Comparison of ENCODE assay signal across 28 mouse cellular contexts in the genomic region with DNA sequence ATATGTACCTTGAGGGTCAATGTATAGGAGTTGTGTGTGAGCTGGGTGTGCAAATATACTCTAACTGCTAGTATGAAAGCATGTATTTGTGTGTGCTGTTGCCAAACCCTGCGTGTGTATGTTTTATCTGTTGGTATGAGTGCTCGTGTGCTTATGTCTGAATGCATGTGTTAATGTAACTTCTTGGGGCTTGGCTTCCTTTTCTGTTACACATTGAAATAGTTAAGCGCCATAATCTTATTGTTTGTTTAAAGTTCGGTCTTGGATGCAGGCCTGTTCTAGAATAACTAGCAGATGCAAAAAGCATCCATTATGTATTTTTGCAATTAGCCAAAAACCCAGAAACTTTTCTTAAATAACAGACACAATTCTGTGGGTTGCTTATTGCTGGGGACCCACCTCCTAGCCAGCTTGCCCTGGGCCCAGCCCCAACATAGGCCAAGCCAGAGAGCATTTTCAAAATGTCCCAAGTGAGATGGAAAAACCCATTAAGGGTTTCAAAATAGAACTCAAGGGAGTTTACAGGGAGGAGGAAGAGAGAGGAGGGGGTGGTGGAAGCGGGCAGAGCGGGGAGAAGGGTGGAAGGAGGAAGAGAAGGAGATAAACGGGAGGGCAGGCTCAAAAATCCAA. TPM values are rescaled to one million over a fixed set of nuclear protein-coding genes. Genes with fewer than 3 reads are reported as not detected.
A peak's percentile ranks its signal among the peaks of the same experiment; 100 is the strongest.
DNase-seq lines count a peak whose midpoint lies in the region; ATAC-seq and TF ChIP-seq lines count a peak whose summit lies in the region.
"Had no signal": no experiment of that assay in that cellular context is flagged by ENCODE, and none has a peak within 500 bp of the region (broad histone marks: within the 10 kb centered on the region; RNA-seq: fewer than 3 reads in every experiment).

No protein-coding gene starts in this region.

- H3K9ac ChIP-seq in hindbrain, embryonic 15.5 days, result no peak overlapping the region
- no peak overlapping the region for H3K9ac ChIP-seq in hindbrain, embryonic 12.5 days
- H3K9ac ChIP-seq in midbrain, embryonic 12.5 days (replicated peaks), result no peak overlapping the region
- no peak overlapping the region for H3K9ac ChIP-seq in embryonic facial prominence, embryonic 15.5 days
- H3K9ac ChIP-seq: heart, embryonic 15.5 days; limb, embryonic 13.5 days; liver, embryonic 13.5 days; stomach, embryonic 15.5 days had no signal

- no peaks in the 10 kb centered on the region for H3K4me1 ChIP-seq in hindbrain, embryonic 15.5 days (replicated peaks)
- no peaks in the 10 kb centered on the region for H3K4me1 ChIP-seq in hindbrain, embryonic 12.5 days
- H3K4me1 ChIP-seq in midbrain, embryonic 12.5 days, result 0 out of 2 replicates have a peak, but pooled peaks cover 4% of the 10 kb centered on the region
- H3K4me1 ChIP-seq in midbrain, embryonic 10.5 days, result peaks cover 10% of the 10 kb centered on the region
- H3K4me1 ChIP-seq in embryonic facial prominence, embryonic 15.5 days, result peaks cover 17% of the 10 kb centered on the region
- H3K4me1 ChIP-seq: heart, embryonic 15.5 days; liver, embryonic 13.5 days; stomach, embryonic 15.5 days had no signal

- H3K27me3 ChIP-seq in hindbrain, embryonic 15.5 days, result peaks cover 7% of the 10 kb centered on the region; the same call in 1 of the 2 replicates
- H3K27me3 ChIP-seq in hindbrain, embryonic 12.5 days, result peaks cover 15% of the 10 kb centered on the region
- peaks cover 30% of the 10 kb centered on the region for H3K27me3 ChIP-seq in midbrain, embryonic 12.5 days
- H3K27me3 ChIP-seq in midbrain, embryonic 10.5 days (ENCODE audit: low read depth, poor library complexity, severe bottlenecking), result peaks cover 51% of the 10 kb centered on the region
- peaks cover 41% of the 10 kb centered on the region for H3K27me3 ChIP-seq in embryonic facial prominence, embryonic 15.5 days

- peak; percentile 46; the same call in 1 of the 2 replicates for ATAC-seq in hindbrain, embryonic 15.5 days (ENCODE audit: low FRiP score, low read depth)
- ATAC-seq in hindbrain, embryonic 12.5 days (ENCODE audit: low FRiP score), result no peak
- peak; percentile 12; the same call in 1 of the 2 replicates for ATAC-seq in midbrain, embryonic 12.5 days (ENCODE audit: low FRiP score, low read depth)
- peak; percentile 59; the same call in 1 of the 2 replicates for ATAC-seq in embryonic facial prominence, embryonic 15.5 days (ENCODE audit: insufficient number of reproducible peaks, low FRiP score, low TSS enrichment, low read depth)
- ATAC-seq in inflammation-experienced regulatory T-cells, adult 6 months, result no peak

- H3K36me3 ChIP-seq in hindbrain, embryonic 15.5 days, result no peaks in the 10 kb centered on the region
- no peaks in the 10 kb centered on the region for H3K36me3 ChIP-seq in hindbrain, embryonic 12.5 days
- no peaks in the 10 kb centered on the region for H3K36me3 ChIP-seq in midbrain, embryonic 12.5 days
- H3K36me3 ChIP-seq in midbrain, embryonic 10.5 days, result no peaks in the 10 kb centered on the region
- no peaks in the 10 kb centered on the region for H3K36me3 ChIP-seq in embryonic facial prominence, embryonic 15.5 days
- H3K36me3 ChIP-seq: heart, embryonic 15.5 days; limb, embryonic 13.5 days; liver, embryonic 13.5 days; stomach, embryonic 15.5 days had no signal

- DNase-seq in midbrain, embryonic 10.5 days (ENCODE audit: low spot score), result no peak
- DNase-seq in left cerebral cortex, adult 2 months (ENCODE audit: extremely low spot score in 1 of 2, low spot score in 2 of 2), result no peak

- no peak for TF ChIP-seq CTCF in left cerebral cortex, adult 2 months (IDR thresholded peaks at IDR 0.05)

- H3K4me2 ChIP-seq in hindbrain, embryonic 15.5 days, result no peak overlapping the region
- no peak overlapping the region for H3K4me2 ChIP-seq in hindbrain, embryonic 12.5 days (replicated peaks)
- no peak overlapping the region for H3K4me2 ChIP-seq in midbrain, embryonic 12.5 days (replicated peaks)
- H3K4me2 ChIP-seq in embryonic facial prominence, embryonic 15.5 days (replicated peaks), result no peak overlapping the region
- H3K4me2 ChIP-seq: heart, embryonic 15.5 days; limb, embryonic 13.5 days; liver, embryonic 13.5 days; stomach, embryonic 15.5 days had no signal

- no peak overlapping the region for H3K27ac ChIP-seq in hindbrain, embryonic 15.5 days (replicated peaks)
- H3K27ac ChIP-seq in hindbrain, embryonic 12.5 days, result no peak overlapping the region
- H3K27ac ChIP-seq in midbrain, embryonic 12.5 days (replicated peaks), result no peak overlapping the region
- no peak overlapping the region for H3K27ac ChIP-seq in midbrain, embryonic 10.5 days (replicated peaks)
- H3K27ac ChIP-seq in embryonic facial prominence, embryonic 15.5 days (replicated peaks), result peak overlapping the region; percentile 61
- H3K27ac ChIP-seq in left cerebral cortex, adult 2 months, result no peak overlapping the region
- H3K27ac ChIP-seq: heart, adult 2 months; heart, embryonic 15.5 days; limb, embryonic 13.5 days; liver, embryonic 13.5 days; stomach, embryonic 15.5 days had no signal

- intact Hi-C loops in left cerebral cortex, adult 2 months (cut with DNase I), result loop anchor here (1.0 to 5.0 kb wide), 4 partner anchors 31 to 646 kb away; no protein-coding TSS in a partner anchor

- no peaks in the 10 kb centered on the region for H3K9me3 ChIP-seq in hindbrain, embryonic 15.5 days
- no peaks in the 10 kb centered on the region for H3K9me3 ChIP-seq in hindbrain, embryonic 12.5 days (replicated peaks)
- H3K9me3 ChIP-seq in midbrain, embryonic 12.5 days, result no peaks in the 10 kb centered on the region
- H3K9me3 ChIP-seq in midbrain, embryonic 10.5 days (replicated peaks), result no peaks in the 10 kb centered on the region
- H3K9me3 ChIP-seq in embryonic facial prominence, embryonic 15.5 days (replicated peaks), result no peaks in the 10 kb centered on the region
- H3K9me3 ChIP-seq: heart, embryonic 15.5 days; limb, embryonic 13.5 days; liver, embryonic 13.5 days; megakaryocyte, embryonic 14.5 days; stomach, embryonic 15.5 days had no signal

- no peak overlapping the region for H3K4me3 ChIP-seq in hindbrain, embryonic 15.5 days
- H3K4me3 ChIP-seq in hindbrain, embryonic 12.5 days, result no peak overlapping the region
- no peak overlapping the region for H3K4me3 ChIP-seq in midbrain, embryonic 12.5 days
- no peak overlapping the region for H3K4me3 ChIP-seq in midbrain, embryonic 10.5 days
- H3K4me3 ChIP-seq in embryonic facial prominence, embryonic 15.5 days (replicated peaks), result no peak overlapping the region
- no peak overlapping the region for H3K4me3 ChIP-seq in left cerebral cortex, adult 2 months
- H3K4me3 ChIP-seq: heart, adult 2 months; heart, embryonic 15.5 days; limb, embryonic 13.5 days; liver, embryonic 13.5 days; stomach, embryonic 15.5 days had no signal

- 69% methylated on average over 7 of the region's 7 CpGs for WGBS in hindbrain, embryonic 15.5 days
- 62% methylated on average over 7 of the region's 7 CpGs for WGBS in hindbrain, embryonic 12.5 days
- 64% methylated on average over 7 of the region's 7 CpGs for WGBS in midbrain, embryonic 12.5 days
- WGBS in midbrain, embryonic 10.5 days, result 78% methylated on average over 7 of the region's 7 CpGs
- 34% methylated on average over 7 of the region's 7 CpGs for WGBS in embryonic facial prominence, embryonic 15.5 days

RNA-seq across cellular contexts. Expression of gene Foxe3, which starts 22.2 kb away (rescaled TPM):
- not detected in 2 replicates for polyA plus RNA-seq in hindbrain, embryonic 15.5 days (2015; fragmentation: Nextera tagmentation; extraction: Ambion mirVana)
- polyA plus RNA-seq in hindbrain, embryonic 12.5 days (2016; fragmentation: Nextera tagmentation; extraction: Ambion mirVana), result not detected in 2 replicates
- 0.42 and 0.46 TPM in 2 replicates for polyA plus RNA-seq in midbrain, embryonic 12.5 days (2016; fragmentation: Nextera tagmentation; extraction: Ambion mirVana)
- 6.7 and 14.7 TPM in 2 replicates for polyA plus RNA-seq in midbrain, embryonic 10.5 days (2016; fragmentation: Nextera tagmentation; extraction: Ambion mirVana)
- polyA plus RNA-seq in embryonic facial prominence, embryonic 15.5 days (2015; fragmentation: Nextera tagmentation; extraction: Ambion mirVana), result 0.20 TPM in 1 of 2 replicates, not detected in the other
- total RNA-seq in left cerebral cortex, adult 2 months (2021), result not detected
- polyA plus RNA-seq in inflammation-experienced regulatory T-cells, adult 6 months (2017; shearing (Covaris generic)), result not detected
- total RNA-seq: adrenal gland, postnatal 10 days; CH12.LX; ES-E14; gastrocnemius, postnatal 14 days; heart, adult 2 months; heart, postnatal 25 days; layer of hippocampus, postnatal 36 days; left cerebral cortex, postnatal 14 days; neutrophil, adult 5-6 weeks had no signal
- polyA plus RNA-seq: forebrain, embryonic 14.5 days; heart, adult 2 months; heart, embryonic 15.5 days; hindbrain, embryonic 11.5 days; intestine, postnatal 0 days; large intestine, adult 2 months; limb, embryonic 13.5 days; liver, embryonic 13.5 days; lung, adult 2 months; midbrain, embryonic 16.5 days; neural tube, embryonic 11.5 days; stomach, embryonic 15.5 days had no signal

RNA-seq across cellular contexts. Expression of gene Cmpk1, which starts 39.1 kb away (rescaled TPM):
- 189 and 197 TPM in 2 replicates for polyA plus RNA-seq in hindbrain, embryonic 15.5 days (2015; fragmentation: Nextera tagmentation; extraction: Ambion mirVana)
- 137 and 161 TPM in 2 replicates for polyA plus RNA-seq in hindbrain, embryonic 12.5 days (2016; fragmentation: Nextera tagmentation; extraction: Ambion mirVana)
- polyA plus RNA-seq in midbrain, embryonic 12.5 days (2016; fragmentation: Nextera tagmentation; extraction: Ambion mirVana), result 134 and 139 TPM in 2 replicates
- 86.4 and 90.7 TPM in 2 replicates for polyA plus RNA-seq in midbrain, embryonic 10.5 days (2016; fragmentation: Nextera tagmentation; extraction: Ambion mirVana)
- polyA plus RNA-seq in embryonic facial prominence, embryonic 15.5 days (2015; fragmentation: Nextera tagmentation; extraction: Ambion mirVana), result 107 TPM in 2 replicates
- 10 to 100 TPM; 74.5 to 79.6 TPM for total RNA-seq in left cerebral cortex, adult 2 months (2021)
- polyA plus RNA-seq in inflammation-experienced regulatory T-cells, adult 6 months (2017; shearing (Covaris generic)), result 100 to 1,000 TPM in 1 of 3 experiments, 10 to 100 TPM in 2; 47.5 to 119 (median 55.1) TPM

RNA-seq across cellular contexts. Expression of gene Foxd2, which starts 39.3 kb away (rescaled TPM):
- polyA plus RNA-seq in hindbrain, embryonic 15.5 days (2015; fragmentation: Nextera tagmentation; extraction: Ambion mirVana), result 0.18 and 0.45 TPM in 2 replicates
- 2.2 and 2.8 TPM in 2 replicates for polyA plus RNA-seq in hindbrain, embryonic 12.5 days (2016; fragmentation: Nextera tagmentation; extraction: Ambion mirVana)
- polyA plus RNA-seq in midbrain, embryonic 12.5 days (2016; fragmentation: Nextera tagmentation; extraction: Ambion mirVana), result 3.0 and 5.2 TPM in 2 replicates
- polyA plus RNA-seq in midbrain, embryonic 10.5 days (2016; fragmentation: Nextera tagmentation; extraction: Ambion mirVana), result 2.1 and 3.3 TPM in 2 replicates
- 1.8 and 2.3 TPM in 2 replicates for polyA plus RNA-seq in embryonic facial prominence, embryonic 15.5 days (2015; fragmentation: Nextera tagmentation; extraction: Ambion mirVana)
- under 1 TPM; 0.35 to 0.63 TPM for total RNA-seq in left cerebral cortex, adult 2 months (2021)
- under 1 TPM in 2 of 3 experiments, not detected in 1; 0.23 to 0.26 TPM for polyA plus RNA-seq in inflammation-experienced regulatory T-cells, adult 6 months (2017; shearing (Covaris generic))
- polyA plus RNA-seq: heart, embryonic 15.5 days; liver, embryonic 13.5 days had no signal

RNA-seq across cellular contexts. Expression of gene Stil, which starts 52.0 kb away (rescaled TPM):
- polyA plus RNA-seq in hindbrain, embryonic 15.5 days (2015; fragmentation: Nextera tagmentation; extraction: Ambion mirVana), result 2.6 and 2.8 TPM in 2 replicates
- polyA plus RNA-seq in hindbrain, embryonic 12.5 days (2016; fragmentation: Nextera tagmentation; extraction: Ambion mirVana), result 12.3 and 12.8 TPM in 2 replicates
- polyA plus RNA-seq in midbrain, embryonic 12.5 days (2016; fragmentation: Nextera tagmentation; extraction: Ambion mirVana), result 15.7 and 16.4 TPM in 2 replicates
- 19.0 and 21.3 TPM in 2 replicates for polyA plus RNA-seq in midbrain, embryonic 10.5 days (2016; fragmentation: Nextera tagmentation; extraction: Ambion mirVana)
- 10.3 and 13.3 TPM in 2 replicates for polyA plus RNA-seq in embryonic facial prominence, embryonic 15.5 days (2015; fragmentation: Nextera tagmentation; extraction: Ambion mirVana)
- under 1 TPM; 0.36 to 0.98 TPM for total RNA-seq in left cerebral cortex, adult 2 months (2021)
- polyA plus RNA-seq in inflammation-experienced regulatory T-cells, adult 6 months (2017; shearing (Covaris generic)), result 10 to 100 TPM in 1 of 3 experiments, 1 to 10 TPM in 1, under 1 TPM in 1; 0.70 to 13.9 (median 1.4) TPM
- total RNA-seq: neutrophil, adult 5-6 weeks had no signal

Comparison
In these comparisons a context has a peak if more than half of its experiments do, and no peak if none do; other contexts are left out.
1. ATAC-seq: peak in hindbrain, embryonic 15.5 days (single experiment), midbrain, embryonic 12.5 days (single experiment) and embryonic facial prominence, embryonic 15.5 days (single experiment); none in hindbrain, embryonic 12.5 days (single experiment) and inflammation-experienced regulatory T-cells, adult 6 months (single experiment).